Mouse (Mus musculus): ENCODE data around the gene Prdm10. TPM values are rescaled to one million over a fixed set of nuclear protein-coding genes. Genes with fewer than 3 reads are reported as not detected.

The Prdm10 gene
- polyA plus RNA-seq, 2 experiments = 2.3 to 4.9 TPM

DNA sequence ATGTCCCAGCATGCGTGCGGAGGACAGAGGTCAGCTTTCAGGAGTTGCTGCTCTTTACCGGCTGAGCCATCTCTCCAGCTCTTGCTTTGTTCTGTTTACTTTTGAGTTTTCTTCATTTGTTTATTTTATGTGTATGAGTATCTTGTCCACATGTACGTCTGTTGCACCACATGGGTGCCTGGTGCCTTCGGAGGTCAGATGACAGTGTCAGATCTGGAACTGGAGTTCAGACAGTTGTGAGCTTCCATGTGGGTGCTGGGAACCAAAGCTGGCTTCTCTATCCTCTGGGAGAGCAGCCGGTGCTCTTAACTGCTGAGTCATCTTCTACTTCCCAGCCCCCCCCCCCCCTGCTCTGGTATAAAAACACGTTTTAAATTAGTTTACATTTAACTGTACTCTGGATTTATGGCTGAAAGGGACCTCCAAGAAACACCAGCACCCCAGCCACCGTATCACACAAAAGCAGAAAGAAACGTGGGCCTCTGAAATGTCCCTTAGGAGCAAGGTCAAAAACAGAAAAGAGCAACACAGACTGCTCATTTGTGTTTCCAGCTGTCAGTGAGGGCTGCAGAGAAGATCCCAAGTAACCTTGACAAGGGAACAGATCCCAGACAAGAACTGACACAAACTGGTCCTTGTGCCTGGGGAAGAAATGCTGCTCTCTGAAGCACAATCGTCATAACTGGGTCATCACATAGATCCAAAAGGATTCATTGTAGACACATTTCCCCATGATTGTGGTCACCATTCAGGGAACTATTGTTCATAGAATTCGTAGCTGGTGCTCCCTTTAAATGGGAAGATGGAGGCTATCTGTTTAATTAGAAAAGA is 26.3 kb upstream of the Prdm10 start:
- Histone ChIP-seq H3K4me2 (ENCODE audit: low read depth) (peak overlapping the region; percentile 84), H3K36me3 (replicated peaks; ENCODE audit: control insufficient read depth, insufficient read depth, low read depth) (no peaks in the 10 kb centered on the region), H3K27me3 (ENCODE audit: control insufficient read depth, insufficient read depth, low read length) (no peaks in the 10 kb centered on the region), H3K9ac (replicated peaks) (peak overlapping the region; percentile 70), H3K4me3 (ENCODE audit: insufficient read depth in 1 of 2, low read depth in 2 of 2, low read length in 2 of 2) (peak overlapping the region; percentile 48), H3K27ac (peak overlapping the region; percentile 90), H3K9me3 (ENCODE audit: control insufficient read depth, low read length) (no peaks in the 10 kb centered on the region), H3K4me1 (replicated peaks; ENCODE audit: control insufficient read depth in 2 of 2, insufficient read depth in 2 of 2, low read length in 1 of 2) (peaks cover 53 to 59% of the 10 kb centered on the region in 2 experiments)
- DNase-seq (ENCODE audit: low read depth in 3 of 3, low spot score in 3 of 3) (peak in 2 of 3 experiments; percentile 34 to 45), ATAC-seq (ENCODE audit: insufficient read depth) (peak; percentile 38)
- TF ChIP-seq EP300 (IDR thresholded peaks at IDR 0.05; ENCODE audit: low read depth) = peak; percentile 29; the same call in 1 of the 2 replicates
- no peak for TF ChIP-seq CTCF (IDR thresholded peaks at IDR 0.05; ENCODE audit: low read depth)
- 21% methylated on average over 11 of the region's 11 CpGs for WGBS (ENCODE audit: insufficient replicate concordance)

GRCm38 (mm10) chr9:31254697-31255004 is 25.7 kb upstream of the Prdm10 start:
- Histone ChIP-seq H3K9ac (replicated peaks) (peak overlapping the region; percentile 70), H3K27me3 (ENCODE audit: control insufficient read depth, insufficient read depth, low read length) (no peaks in the 10 kb centered on the region), H3K4me1 (replicated peaks; ENCODE audit: control insufficient read depth in 2 of 2, insufficient read depth in 2 of 2, low read length in 1 of 2) (peaks cover 58 to 62% of the 10 kb centered on the region in 2 experiments), H3K4me2 (ENCODE audit: low read depth) (peak overlapping the region; percentile 84), H3K36me3 (replicated peaks; ENCODE audit: control insufficient read depth, insufficient read depth, low read depth) (no peaks in the 10 kb centered on the region), H3K27ac (peak overlapping the region; percentile 96), H3K9me3 (ENCODE audit: control insufficient read depth, low read length) (no peaks in the 10 kb centered on the region), H3K4me3 (ENCODE audit: insufficient read depth in 1 of 2, low read depth in 2 of 2, low read length in 2 of 2) (peak overlapping the region; percentile 50 to 56)
- ATAC-seq (ENCODE audit: insufficient read depth) (peak; percentile 86), DNase-seq (ENCODE audit: low read depth in 3 of 3, low spot score in 3 of 3) (peak; percentile 95 to 97 (median 96))
- TF ChIP-seq EP300 (IDR thresholded peaks at IDR 0.05; ENCODE audit: low read depth) (peak; percentile 96), CTCF (IDR thresholded peaks at IDR 0.05; ENCODE audit: low read depth) (0 out of 2 replicates have a peak, but pooled peaks have one; percentile 4)
- WGBS (ENCODE audit: insufficient replicate concordance) = 12% methylated on average over 7 of the region's 7 CpGs

- TF ChIP-seq CTCF (IDR thresholded peaks at IDR 0.05; ENCODE audit: low read depth) (no peak), EP300 (IDR thresholded peaks at IDR 0.05; ENCODE audit: low read depth) (peak; percentile 87)
- 26% methylated on average over 7 of the region's 7 CpGs for WGBS (ENCODE audit: insufficient replicate concordance)
Observed at GRCm38 (mm10) chr9:31255953-31256352, 24.4 kb upstream of the Prdm10 start.

DNA sequence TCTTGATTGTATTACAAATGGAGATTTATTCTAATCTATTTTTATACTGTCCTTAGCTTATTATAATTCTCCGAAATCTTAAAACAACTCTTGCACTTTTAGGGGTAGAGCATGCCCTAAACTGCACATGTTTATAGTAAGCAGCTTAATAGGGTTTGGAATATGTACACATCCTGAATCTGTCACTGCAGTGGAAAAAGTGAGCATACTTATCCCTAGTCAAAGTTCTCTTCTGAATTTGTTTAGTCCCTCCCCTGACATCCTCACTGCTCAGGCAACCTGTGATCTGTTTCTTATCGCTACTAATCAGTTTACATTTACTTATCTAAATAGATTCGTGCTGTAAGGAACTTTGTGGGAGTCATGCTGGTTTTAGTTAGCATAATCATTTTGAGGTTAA is 22.1 kb upstream of the Prdm10 start:
- no peak for DNase-seq (ENCODE audit: low read depth in 3 of 3, low spot score in 3 of 3)
- Histone ChIP-seq H3K4me2 (ENCODE audit: low read depth) (no peak overlapping the region), H3K4me1 (replicated peaks; ENCODE audit: control insufficient read depth in 2 of 2, insufficient read depth in 2 of 2, low read length in 1 of 2) (peaks cover 60 to 65% of the 10 kb centered on the region in 2 experiments), H3K36me3 (replicated peaks; ENCODE audit: control insufficient read depth, insufficient read depth, low read depth) (no peaks in the 10 kb centered on the region), H3K9me3 (ENCODE audit: control insufficient read depth, low read length) (no peaks in the 10 kb centered on the region), H3K27me3 (ENCODE audit: control insufficient read depth, insufficient read depth, low read length) (no peaks in the 10 kb centered on the region), H3K27ac (no peak overlapping the region), H3K9ac (replicated peaks) (no peak overlapping the region), H3K4me3 (ENCODE audit: insufficient read depth in 1 of 2, low read depth in 2 of 2, low read length in 2 of 2) (no peak overlapping the region)
- TF ChIP-seq EP300 (IDR thresholded peaks at IDR 0.05; ENCODE audit: low read depth) (no peak), CTCF (IDR thresholded peaks at IDR 0.05; ENCODE audit: low read depth) (no peak)
- WGBS (ENCODE audit: insufficient replicate concordance) = 37% methylated on average over 3 of the region's 3 CpGs
- no peak for ATAC-seq (ENCODE audit: insufficient read depth)

More at GRCm38 (mm10) chr9:31255953-31256352, 24.4 kb upstream of the Prdm10 start:
- Histone ChIP-seq H3K4me1 (replicated peaks; ENCODE audit: control insufficient read depth in 2 of 2, insufficient read depth in 2 of 2, low read length in 1 of 2) (peaks cover 66 to 73% of the 10 kb centered on the region in 2 experiments), H3K9ac (replicated peaks) (peak overlapping the region; percentile 28), H3K36me3 (replicated peaks; ENCODE audit: control insufficient read depth, insufficient read depth, low read depth) (no peaks in the 10 kb centered on the region), H3K27ac (peak overlapping the region; percentile 96), H3K9me3 (ENCODE audit: control insufficient read depth, low read length) (no peaks in the 10 kb centered on the region), H3K27me3 (ENCODE audit: control insufficient read depth, insufficient read depth, low read length) (no peaks in the 10 kb centered on the region), H3K4me3 (ENCODE audit: insufficient read depth in 1 of 2, low read depth in 2 of 2, low read length in 2 of 2) (peak overlapping the region in 1 of 2 experiments; percentile 8; a peak in 2 of 4 replicates), H3K4me2 (ENCODE audit: low read depth) (peak overlapping the region; percentile 84)
- DNase-seq (ENCODE audit: low read depth in 3 of 3, low spot score in 3 of 3) = peak; percentile 53 to 60 (median 56)
- ATAC-seq (ENCODE audit: insufficient read depth) = peak; percentile 22; the same call in 1 of the 2 replicates

GRCm38 (mm10) chr9:31260219-31260618 is 20.1 kb upstream of the Prdm10 start:
- Histone ChIP-seq H3K27ac (peak overlapping the region; percentile 37), H3K4me2 (ENCODE audit: low read depth) (no peak overlapping the region), H3K4me3 (ENCODE audit: insufficient read depth in 1 of 2, low read depth in 2 of 2, low read length in 2 of 2) (no peak overlapping the region), H3K36me3 (replicated peaks; ENCODE audit: control insufficient read depth, insufficient read depth, low read depth) (no peaks in the 10 kb centered on the region), H3K27me3 (ENCODE audit: control insufficient read depth, insufficient read depth, low read length) (no peaks in the 10 kb centered on the region), H3K4me1 (replicated peaks; ENCODE audit: control insufficient read depth in 2 of 2, insufficient read depth in 2 of 2, low read length in 1 of 2) (peaks cover 42 to 47% of the 10 kb centered on the region in 2 experiments), H3K9me3 (ENCODE audit: control insufficient read depth, low read length) (no peaks in the 10 kb centered on the region), H3K9ac (replicated peaks) (peak overlapping the region; percentile 39)
- peak; percentile 34; the same call in 1 of the 2 replicates for ATAC-seq (ENCODE audit: insufficient read depth)
- no peak for DNase-seq (ENCODE audit: low read depth in 3 of 3, low spot score in 3 of 3)
- 25% methylated on average over 4 of the region's 4 CpGs for WGBS (ENCODE audit: insufficient replicate concordance)
- TF ChIP-seq CTCF (IDR thresholded peaks at IDR 0.05; ENCODE audit: low read depth) (no peak), EP300 (IDR thresholded peaks at IDR 0.05; ENCODE audit: low read depth) (no peak)
